Mouse (Mus musculus) E14TG2a.4 (cell line): ENCODE data around the gene Irs1.

ENCODE experiments used
- H3K27me3 ChIP-seq: 2 replicates; pipeline ENCODE4 v1.6.1; 2014; ENCODE audit warnings: low read length, control low read depth; ENCODE audit not compliant: insufficient read depth
- H3K36me3 ChIP-seq: 2 replicates; pipeline ENCODE4 v1.6.1; 2014; ENCODE audit warnings: low read length, control low read depth; ENCODE audit not compliant: insufficient read depth
- H3K4me1 ChIP-seq: replicated peaks from 2 replicates; pipeline ENCODE4 v1.6.1; 2014; ENCODE audit warnings: low read depth, low read length, control low read depth
- H3K4me3 ChIP-seq: replicated peaks from 2 replicates; pipeline ENCODE4 v1.5.1; 2014; ENCODE audit warnings: mild to moderate bottlenecking, low read length
- H3K9me3 ChIP-seq: 2 replicates; pipeline ENCODE4 v1.6.1; 2014; ENCODE audit warnings: low read length, control low read depth
- CTCF ChIP-seq: conservative IDR thresholded peaks from 2 replicates; pipeline ENCODE4 v1.5.1; 2014; ENCODE audit warnings: low read length
- NANOG ChIP-seq: IDR thresholded peaks from 2 replicates; pipeline ENCODE4 v1.6.1; 2014; ENCODE audit warnings: borderline replicate concordance, low read length, mixed read lengths
- POU5F1 ChIP-seq: IDR thresholded peaks from 2 replicates; pipeline ENCODE4 v1.6.1; 2014; ENCODE audit warnings: low read length, borderline replicate concordance

Gene Irs1

DNA sequence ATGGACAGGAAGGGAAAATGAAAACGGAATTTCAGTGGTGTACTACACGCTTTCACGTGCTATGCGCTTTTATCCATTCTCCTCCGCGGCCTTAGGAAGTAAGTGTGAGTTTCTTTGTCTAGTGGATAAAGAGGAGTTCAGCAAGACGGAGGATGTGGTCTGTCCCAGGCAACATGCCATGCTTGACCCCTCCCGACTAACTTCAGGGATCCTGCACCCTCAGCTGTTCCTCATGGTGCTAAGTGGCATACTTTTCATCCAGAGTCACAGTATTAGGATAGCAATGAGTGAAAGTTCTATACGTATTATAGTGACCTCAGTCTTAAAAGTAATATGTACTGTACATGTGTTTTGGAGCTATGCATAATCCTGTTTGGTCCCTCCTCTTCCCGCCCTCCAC, 29.6 kb upstream of the Irs1 start:
- no peak for TF ChIP-seq NANOG
- TF ChIP-seq CTCF = no peak
- TF ChIP-seq POU5F1 = no peak
- H3K9me3 ChIP-seq = peaks cover 4% of the 10 kb centered on the region; the same call in 1 of the 2 replicates
- H3K4me1 ChIP-seq = peaks cover 24% of the 10 kb centered on the region
- no peaks in the 10 kb centered on the region for H3K36me3 ChIP-seq
- H3K27me3 ChIP-seq = no peaks in the 10 kb centered on the region
- H3K4me3 ChIP-seq = no peak overlapping the region

DNA sequence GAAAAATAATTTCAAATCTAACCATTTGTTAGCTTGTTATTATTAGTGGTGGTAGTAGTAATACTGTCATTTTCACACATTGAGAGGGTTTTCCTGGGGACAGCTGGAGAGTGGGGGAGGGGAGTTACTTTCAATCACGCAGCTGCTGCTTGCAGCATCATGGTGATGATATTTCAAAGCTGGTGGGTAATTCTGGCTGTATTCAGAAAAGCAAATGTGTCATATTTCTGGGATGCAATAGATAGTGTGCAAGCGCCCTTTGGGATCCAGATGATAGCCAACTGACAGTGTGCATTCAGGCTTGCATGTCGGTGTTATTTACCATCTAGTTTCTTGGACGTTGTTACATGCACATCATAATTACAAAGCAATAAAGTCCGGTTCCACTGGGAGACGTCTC, 29.2 kb upstream of the Irs1 start:
- Histone ChIP-seq H3K4me3 (no peak overlapping the region), H3K27me3 (no peaks in the 10 kb centered on the region), H3K36me3 (no peaks in the 10 kb centered on the region), H3K4me1 (peaks cover 26% of the 10 kb centered on the region), H3K9me3 (peaks cover 4% of the 10 kb centered on the region; the same call in 1 of the 2 replicates)
- TF ChIP-seq CTCF = no peak
- no peak for TF ChIP-seq POU5F1
- no peak for TF ChIP-seq NANOG

DNA sequence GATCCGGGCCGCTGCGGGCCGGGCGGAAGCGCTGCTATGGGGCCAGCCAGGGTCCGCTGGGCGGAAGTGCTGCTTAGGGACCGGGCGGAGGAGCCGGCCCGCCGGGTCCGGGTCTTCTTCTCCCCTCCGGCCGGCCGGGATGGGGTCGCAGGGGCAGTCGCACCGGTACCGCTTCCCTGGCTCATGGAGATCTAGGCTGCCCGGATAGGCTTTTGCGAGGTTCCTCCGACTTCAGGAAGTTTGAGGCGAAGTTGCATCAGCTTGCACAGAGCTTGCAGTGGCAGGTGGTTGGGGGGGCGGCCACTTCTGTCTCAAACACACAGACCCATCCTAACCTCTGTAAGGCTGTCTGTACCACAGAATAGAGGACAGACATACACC, 25.5 kb upstream of the Irs1 start:
- Histone ChIP-seq H3K27me3 (no peaks in the 10 kb centered on the region), H3K9me3 (peaks cover 4% of the 10 kb centered on the region; the same call in 1 of the 2 replicates), H3K4me3 (peak overlapping the region; percentile 95), H3K4me1 (peaks cover 18% of the 10 kb centered on the region), H3K36me3 (no peaks in the 10 kb centered on the region)
- TF ChIP-seq NANOG (no peak), POU5F1 (no peak), CTCF (no peak)

DNA sequence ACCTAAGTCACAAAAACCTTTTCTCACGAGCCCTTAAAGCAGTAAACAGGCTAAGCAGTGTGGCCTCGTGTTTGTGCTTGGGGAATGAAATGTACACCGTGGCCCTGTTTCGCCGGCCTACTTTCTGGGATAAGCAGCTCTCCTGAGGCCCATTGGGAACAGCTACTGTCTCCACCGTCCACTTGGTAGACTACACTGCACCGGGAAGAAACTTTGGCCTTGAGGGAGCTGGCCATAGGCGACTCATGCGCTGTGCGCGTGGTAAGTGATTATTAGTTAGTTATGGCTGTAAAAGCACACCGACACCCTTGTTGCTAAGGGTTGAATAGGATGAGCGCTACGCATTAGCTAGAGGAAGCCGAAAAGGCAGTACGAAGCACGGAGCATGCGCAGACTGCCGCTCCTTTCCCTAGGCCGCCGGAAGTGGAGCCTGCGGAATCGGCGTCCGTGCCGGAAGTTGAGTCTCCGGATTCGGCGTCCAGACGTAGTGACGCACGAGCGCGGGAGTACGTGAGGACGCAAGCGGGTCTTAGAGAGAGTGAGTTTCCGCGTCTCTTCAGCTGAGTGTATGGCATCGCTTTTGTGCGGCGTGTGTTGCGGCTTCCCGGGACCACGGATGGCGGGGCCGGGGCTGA, 25.0 kb upstream of the Irs1 start, which contains the start of gene Rhbdd1:
Gene Rhbdd1, plus strand, starts transcription at position 342 of the 635 bp plus-strand sequence.
- no peak for TF ChIP-seq POU5F1
- no peak for TF ChIP-seq NANOG
- no peak for TF ChIP-seq CTCF
- peak within 1 kb of the TSS; percentile 95 for H3K4me3 ChIP-seq

DNA sequence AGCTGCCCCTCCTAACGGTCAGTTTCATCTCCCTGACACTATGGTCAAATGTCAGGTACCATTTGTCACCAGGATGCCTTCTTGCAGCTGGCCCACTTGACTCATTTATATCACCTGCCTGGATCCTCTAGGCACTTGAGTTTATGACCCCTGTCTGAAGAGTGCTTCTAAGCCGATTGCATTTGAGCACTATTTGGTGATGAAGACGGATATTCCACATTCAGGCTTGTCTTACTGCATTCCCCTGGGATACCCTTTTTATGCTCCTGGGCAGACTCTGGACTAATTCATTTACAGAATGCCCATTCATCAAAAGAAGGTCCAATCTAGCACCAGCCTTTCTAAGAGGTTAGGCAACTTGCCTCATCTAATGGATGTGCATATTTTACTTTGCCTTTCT, 13.3 kb upstream of the Irs1 start:
- 0 out of 2 replicates have a peak, but pooled peaks cover 3% of the 10 kb centered on the region for H3K27me3 ChIP-seq
- no peak overlapping the region for H3K4me3 ChIP-seq
- no peaks in the 10 kb centered on the region for H3K9me3 ChIP-seq
- H3K4me1 ChIP-seq = no peaks in the 10 kb centered on the region
- H3K36me3 ChIP-seq = no peaks in the 10 kb centered on the region
- no peak for TF ChIP-seq NANOG
- no peak for TF ChIP-seq POU5F1
- no peak for TF ChIP-seq CTCF

More for the DNA sequence above, 25.0 kb upstream of the Irs1 start, which contains the start of gene Rhbdd1:
- Histone ChIP-seq H3K4me1 (peaks cover 18% of the 10 kb centered on the region), H3K36me3 (no peaks in the 10 kb centered on the region), H3K27me3 (no peaks in the 10 kb centered on the region), H3K9me3 (no peaks in the 10 kb centered on the region)

- Histone ChIP-seq H3K9me3 (no peaks in the 10 kb centered on the region), H3K36me3 (no peaks in the 10 kb centered on the region), H3K4me3 (no peak overlapping the region), H3K27me3 (peaks cover 14% of the 10 kb centered on the region), H3K4me1 (no peaks in the 10 kb centered on the region)
- TF ChIP-seq POU5F1 (no peak), CTCF (no peak), NANOG (no peak)
Observed at GRCm38 (mm10) chr1:82298586-82298985, 7.4 kb upstream of the Irs1 start.

GRCm38 (mm10) chr1:82294102-82294501, 2.9 kb upstream of the Irs1 start:
- no peak overlapping the region for H3K4me3 ChIP-seq
- no peaks in the 10 kb centered on the region for H3K36me3 ChIP-seq
- H3K4me1 ChIP-seq = peaks cover 32% of the 10 kb centered on the region
- H3K9me3 ChIP-seq = no peaks in the 10 kb centered on the region
- H3K27me3 ChIP-seq = peaks cover 50% of the 10 kb centered on the region
- TF ChIP-seq CTCF (peak; percentile 42), NANOG (no peak)

- Histone ChIP-seq H3K9me3 (no peaks in the 10 kb centered on the region), H3K4me3 (peak overlapping the region; percentile 87), H3K27me3 (peaks cover 63% of the 10 kb centered on the region), H3K36me3 (no peaks in the 10 kb centered on the region), H3K4me1 (peaks cover 39% of the 10 kb centered on the region)
- no peak for TF ChIP-seq CTCF
- TF ChIP-seq POU5F1 = no peak
- no peak for TF ChIP-seq NANOG
Observed at GRCm38 (mm10) chr1:82292771-82293170, 1.6 kb upstream of the Irs1 start.

DNA sequence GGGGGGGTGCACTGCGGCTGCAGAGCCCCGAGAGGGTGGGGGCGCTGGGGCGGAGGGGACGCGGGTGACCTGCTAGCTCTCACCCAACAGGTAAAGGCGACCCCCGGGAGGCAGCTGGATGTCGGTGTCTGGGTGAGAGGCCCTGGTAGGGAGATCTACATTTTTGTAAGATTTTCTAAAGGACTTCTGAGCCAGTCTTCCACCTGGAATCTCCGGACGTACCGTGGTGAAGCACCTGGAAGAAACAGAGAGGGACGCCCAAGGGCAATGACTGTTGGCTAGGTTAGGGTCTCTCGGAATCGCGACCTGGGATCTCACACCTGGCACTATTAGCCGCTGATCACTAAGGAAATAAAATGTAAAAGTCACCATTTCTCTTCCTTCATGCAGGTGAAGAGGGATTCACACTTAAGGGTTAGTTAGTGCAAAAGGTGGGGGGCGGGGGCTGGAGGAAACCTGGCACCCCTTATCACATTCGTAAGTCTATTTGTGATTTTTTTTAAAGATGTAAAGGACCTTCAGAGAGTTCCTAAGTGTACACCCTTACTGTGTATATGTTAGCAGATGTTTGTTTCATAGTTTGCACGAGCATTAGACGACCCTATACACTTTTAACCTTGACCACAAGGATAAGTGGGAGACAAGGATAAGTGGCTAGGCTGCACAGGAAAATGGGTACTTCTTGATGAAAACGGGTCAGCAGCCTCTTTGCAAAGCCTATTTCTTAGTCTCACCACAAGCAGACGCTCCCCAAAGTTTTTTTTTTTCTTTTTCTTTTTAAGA, 905 bp upstream of the Irs1 start:
- TF ChIP-seq CTCF (no peak), NANOG (no peak), POU5F1 (no peak)
- H3K4me1 ChIP-seq = peaks cover 40% of the 10 kb centered on the region
- peak overlapping the region; percentile 87 for H3K4me3 ChIP-seq
- H3K9me3 ChIP-seq = no peaks in the 10 kb centered on the region
- no peaks in the 10 kb centered on the region for H3K36me3 ChIP-seq
- H3K27me3 ChIP-seq = peaks cover 68% of the 10 kb centered on the region
